Comparison of ENCODE assay signal across 10 mouse cellular contexts in genomic region chr16:21550453-21550852, GRCm38 (mm10).
"Had no signal": no experiment of that assay in that cellular context is flagged by ENCODE, and none has a peak within 500 bp of the region (broad histone marks: within the 10 kb centered on the region; RNA-seq: fewer than 3 reads in every experiment).

No protein-coding gene starts in this region.

- H3K9ac ChIP-seq: liver, embryonic 15.5 days had no signal

- H3K4me1 ChIP-seq: liver, embryonic 15.5 days had no signal

- H3K36me3 ChIP-seq: liver, embryonic 15.5 days had no signal

- H3K4me3 ChIP-seq: liver, embryonic 15.5 days had no signal

- H3K9me3 ChIP-seq: liver, embryonic 15.5 days had no signal

- DNase-seq: left cerebral cortex, postnatal 4 days; lung, adult 2 months; lung, postnatal 36 days; right cerebral cortex, adult 18-20 months; right cerebral cortex, postnatal 25 days; thymus, postnatal 36 days had no signal

- H3K4me2 ChIP-seq: liver, embryonic 11.5 days; liver, embryonic 15.5 days had no signal

- H3K27ac ChIP-seq: kidney, postnatal 0 days; liver, embryonic 15.5 days had no signal

- H3K27me3 ChIP-seq: liver, embryonic 15.5 days had no signal

- ATAC-seq: lung, postnatal 0 days had no signal
